Mouse (Mus musculus) limb, embryonic 10.5 days (tissue): ENCODE results near the gene Slc38a11. TPM values are rescaled to one million over a fixed set of nuclear protein-coding genes. Genes with fewer than 3 reads are reported as not detected.

Experiments
- DNase-seq: peaks from one replicate; pipeline ENCODE4 v3.0.0-alpha.2; 2017; ENCODE audit warnings: low spot score
- H3K27ac ChIP-seq: fragments of 300-500 bp; sonication (generic); 2 replicates; pipeline ENCODE4 v1.5.1; 2016; ENCODE audit warnings: mild to moderate bottlenecking
- H3K27me3 ChIP-seq: fragments of 300-500 bp; sonication (generic); 2 replicates; pipeline ENCODE4 v1.6.1; 2016; ENCODE audit warnings: low read depth, mild to moderate bottlenecking; ENCODE audit not compliant: poor library complexity, severe bottlenecking
- H3K36me3 ChIP-seq: fragments of 300-500 bp; sonication (generic); 2 replicates; pipeline ENCODE4 v1.6.1; 2016; ENCODE audit warnings: mild to moderate bottlenecking, moderate library complexity
- H3K4me1 ChIP-seq: fragments of 300-500 bp; sonication (generic); 2 replicates; pipeline ENCODE4 v1.6.1; 2016
- H3K4me3 ChIP-seq: fragments of 300-500 bp; sonication (generic); 2 replicates; pipeline ENCODE4 v1.5.1; 2016; ENCODE audit warnings: mild to moderate bottlenecking, moderate library complexity
- H3K9me3 ChIP-seq: fragments of 300-500 bp; sonication (generic); replicated peaks from 2 replicates; pipeline ENCODE4 v1.6.1; 2016; ENCODE audit warnings: mild to moderate bottlenecking
- WGBS: fragments of 180-500 bp; shearing (Covaris S2); methylation state at CpG from one replicate; pipeline ENCODE4 v1.1.7; 2016; 5-methylcytosine and 5-hydroxymethylcytosine counted together
- polyA plus RNA-seq: library from polyadenylated mRNA; unstranded; fragments of >200 nt; fragmentation: Nextera tagmentation; extraction: Ambion mirVana; gene quantifications from 2 replicates; pipeline ENCODE4 v1.2.1, GENCODE M21; 2016

Gene Slc38a11
- polyA plus RNA-seq = not detected in 2 replicates

DNA sequence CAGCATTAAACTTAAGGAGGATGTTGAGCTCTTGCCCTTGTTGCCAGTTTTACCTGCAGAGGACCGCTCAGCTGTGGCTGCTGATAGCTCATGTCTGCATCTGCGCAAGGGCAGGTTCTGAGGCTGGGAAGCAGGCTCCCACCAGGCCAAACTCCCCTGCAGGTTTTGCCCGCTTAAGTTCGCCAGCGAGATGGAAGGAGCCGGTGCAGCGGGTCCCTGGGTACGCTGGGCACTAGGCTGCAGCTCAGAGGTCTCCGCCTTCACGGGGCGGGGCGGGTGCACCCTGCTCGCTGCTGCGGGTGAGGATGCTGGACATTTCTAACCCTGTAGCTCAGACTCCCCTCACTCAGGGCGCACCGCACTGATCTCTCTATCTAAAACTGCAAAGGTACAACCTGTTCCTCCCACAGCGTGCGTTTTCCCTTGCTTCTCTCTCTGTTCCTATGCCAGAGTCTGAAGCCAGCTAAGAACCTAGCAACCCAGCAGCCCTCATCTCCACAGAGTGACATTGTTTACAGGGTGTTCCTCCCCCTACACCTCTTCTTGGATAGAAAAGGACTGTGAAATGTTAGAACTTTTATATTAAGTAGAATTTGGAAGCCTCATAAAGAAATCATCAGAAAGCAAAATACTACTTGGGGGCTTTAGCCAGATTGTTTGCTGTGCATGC, at the start of gene Slc38a11:
Slc38a11 (minus strand) TSS at position 207 of the 670 bp plus-strand sequence.
- 4% methylated on average over 18 of the region's 18 CpGs for WGBS
- no peaks in the 10 kb centered on the region for H3K36me3 ChIP-seq
- H3K9me3 ChIP-seq = no peaks in the 10 kb centered on the region
- peaks cover 11% of the 10 kb centered on the region for H3K27me3 ChIP-seq
- H3K4me1 ChIP-seq = peaks cover 6% of the 10 kb centered on the region
- DNase-seq = peak; percentile 54
- no peak within 1 kb of the TSS for H3K27ac ChIP-seq
- peak within 1 kb of the TSS; percentile 44 for H3K4me3 ChIP-seq

DNA sequence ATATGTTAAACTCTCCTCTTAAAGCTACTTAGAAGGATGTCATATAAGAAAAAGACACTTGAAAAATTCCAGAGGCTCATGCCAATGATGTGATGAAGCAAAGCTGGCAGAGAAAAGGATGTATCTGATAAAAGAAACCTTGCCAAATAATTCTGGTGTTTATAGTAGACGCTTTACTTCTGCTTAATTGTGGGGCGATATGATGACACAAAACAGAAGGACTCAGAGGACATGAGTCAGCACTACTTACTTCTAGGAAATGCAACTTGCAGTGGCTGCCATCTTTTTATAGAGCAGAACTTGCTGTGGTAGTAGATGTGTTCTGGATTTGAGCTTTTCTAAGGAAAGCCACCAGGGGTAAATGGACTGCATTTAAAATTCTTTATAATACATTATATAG, 43.3 kb upstream of the Slc38a11 start:
- DNase-seq = no peak
- Histone ChIP-seq H3K4me3 (no peak overlapping the region), H3K4me1 (peaks cover 2% of the 10 kb centered on the region; the same call in 1 of the 2 replicates), H3K27ac (no peak overlapping the region), H3K9me3 (no peaks in the 10 kb centered on the region), H3K27me3 (no peaks in the 10 kb centered on the region), H3K36me3 (no peaks in the 10 kb centered on the region)
- 92% methylated on average over 2 of the region's 2 CpGs for WGBS

- Histone ChIP-seq H3K4me3 (no peak overlapping the region), H3K27me3 (no peaks in the 10 kb centered on the region), H3K36me3 (no peaks in the 10 kb centered on the region), H3K27ac (no peak overlapping the region), H3K9me3 (no peaks in the 10 kb centered on the region), H3K4me1 (peaks cover 2% of the 10 kb centered on the region; the same call in 1 of the 2 replicates)
- 83% methylated on average over 1 of the region's 1 CpGs for WGBS
- DNase-seq = no peak
Measured at GRCm38 (mm10) chr2:65405407-65405806, 41.6 kb upstream of the Slc38a11 start.

GRCm38 (mm10) chr2:65402001-65402400, 38.2 kb upstream of the Slc38a11 start:
- WGBS = 85% methylated on average over 5 of the region's 5 CpGs
- H3K36me3 ChIP-seq = no peaks in the 10 kb centered on the region
- peaks cover 2% of the 10 kb centered on the region; the same call in 1 of the 2 replicates for H3K4me1 ChIP-seq
- DNase-seq = no peak
- H3K9me3 ChIP-seq = no peaks in the 10 kb centered on the region
- no peaks in the 10 kb centered on the region for H3K27me3 ChIP-seq
- H3K4me3 ChIP-seq = no peak overlapping the region
- no peak overlapping the region for H3K27ac ChIP-seq

- Histone ChIP-seq H3K4me1 (peaks cover 2% of the 10 kb centered on the region; the same call in 1 of the 2 replicates), H3K27me3 (no peaks in the 10 kb centered on the region), H3K9me3 (no peaks in the 10 kb centered on the region), H3K4me3 (no peak overlapping the region), H3K27ac (no peak overlapping the region), H3K36me3 (no peaks in the 10 kb centered on the region)
- WGBS = 93% methylated on average over 5 of the region's 5 CpGs
- no peak for DNase-seq
Measured at GRCm38 (mm10) chr2:65399938-65400337, 36.1 kb upstream of the Slc38a11 start.

DNA sequence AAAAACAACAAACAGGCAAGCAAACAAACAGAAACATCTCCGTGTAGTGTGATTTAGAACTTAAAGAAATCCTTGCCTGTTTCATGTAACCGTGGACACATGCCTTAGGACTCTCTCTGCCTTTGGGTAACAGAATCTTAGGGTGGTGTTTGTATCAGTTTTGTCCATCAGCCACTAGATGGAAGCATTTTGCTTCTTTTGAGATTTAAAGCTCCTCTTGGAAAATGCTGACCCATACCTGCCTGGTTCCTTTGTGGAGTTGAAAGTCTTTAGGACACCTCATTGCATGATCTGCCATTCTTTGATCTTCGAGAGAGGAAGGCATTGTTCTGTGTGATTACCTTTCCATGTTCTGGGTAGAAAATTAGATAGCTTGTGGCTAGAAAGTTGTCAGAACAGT, 32.3 kb upstream of the Slc38a11 start:
- Histone ChIP-seq H3K36me3 (no peaks in the 10 kb centered on the region), H3K4me3 (no peak overlapping the region), H3K4me1 (no peaks in the 10 kb centered on the region), H3K9me3 (no peaks in the 10 kb centered on the region), H3K27me3 (no peaks in the 10 kb centered on the region), H3K27ac (no peak overlapping the region)
- WGBS = 26% methylated on average over 3 of the region's 3 CpGs
- no peak for DNase-seq

GRCm38 (mm10) chr2:65393061-65393460, 29.2 kb upstream of the Slc38a11 start:
- H3K9me3 ChIP-seq = no peaks in the 10 kb centered on the region
- H3K27ac ChIP-seq = no peak overlapping the region
- H3K4me1 ChIP-seq = no peaks in the 10 kb centered on the region
- no peaks in the 10 kb centered on the region for H3K36me3 ChIP-seq
- WGBS = 80% methylated on average over 4 of the region's 4 CpGs
- no peak for DNase-seq
- no peak overlapping the region for H3K4me3 ChIP-seq
- H3K27me3 ChIP-seq = no peaks in the 10 kb centered on the region

DNA sequence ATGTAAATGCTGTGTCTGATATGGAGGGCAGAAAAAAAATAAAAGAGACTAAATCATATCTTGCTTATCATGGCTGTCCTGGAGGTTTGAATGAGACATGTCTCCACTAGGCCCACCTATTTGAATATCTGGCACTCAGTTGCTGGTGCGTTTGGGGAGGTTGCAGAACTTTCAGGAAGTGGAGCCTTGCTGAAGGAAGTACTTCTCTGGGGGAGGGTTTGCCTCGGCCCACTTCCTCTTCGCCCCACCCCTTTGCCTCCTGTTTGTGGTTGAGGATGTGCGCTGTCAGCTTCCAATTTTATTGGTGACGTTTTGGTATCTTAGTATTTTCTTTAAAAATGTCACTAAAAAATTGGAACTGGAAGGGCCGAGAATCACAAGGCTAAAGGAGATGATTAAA, 27.5 kb upstream of the Slc38a11 start:
- Histone ChIP-seq H3K36me3 (no peaks in the 10 kb centered on the region), H3K4me3 (no peak overlapping the region), H3K27ac (no peak overlapping the region), H3K27me3 (no peaks in the 10 kb centered on the region), H3K4me1 (no peaks in the 10 kb centered on the region), H3K9me3 (no peaks in the 10 kb centered on the region)
- whole genome bisulfite sequencing = 92% methylated on average over 6 of the region's 6 CpGs
- no peak for DNase-seq

DNA sequence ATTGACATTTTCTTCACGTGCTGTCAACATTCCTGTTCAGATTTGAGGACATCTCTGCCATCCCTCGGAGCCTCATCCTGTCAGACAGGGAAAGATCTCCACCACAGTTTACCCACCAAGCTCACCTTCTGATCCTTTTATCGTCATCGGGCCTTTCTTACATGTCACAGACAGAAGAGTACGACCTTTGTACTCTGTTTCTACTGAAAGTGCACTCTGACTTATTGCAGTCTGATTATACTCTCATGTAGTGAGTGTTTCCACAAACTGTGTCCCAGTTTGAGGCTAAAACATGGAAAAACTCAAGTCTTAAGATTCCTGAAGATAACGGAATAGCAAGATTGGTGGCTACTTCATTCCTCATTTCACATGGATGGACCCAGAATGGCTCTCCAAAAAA, 21.0 kb upstream of the Slc38a11 start:
- Histone ChIP-seq H3K36me3 (no peaks in the 10 kb centered on the region), H3K27me3 (no peaks in the 10 kb centered on the region), H3K4me3 (no peak overlapping the region), H3K9me3 (no peaks in the 10 kb centered on the region), H3K27ac (no peak overlapping the region), H3K4me1 (peaks cover 12% of the 10 kb centered on the region)
- 89% methylated on average over 6 of the region's 6 CpGs for WGBS
- no peak for DNase-seq

- Histone ChIP-seq H3K9me3 (no peaks in the 10 kb centered on the region), H3K4me1 (peaks cover 19% of the 10 kb centered on the region), H3K27me3 (no peaks in the 10 kb centered on the region), H3K27ac (no peak overlapping the region), H3K36me3 (no peaks in the 10 kb centered on the region), H3K4me3 (no peak overlapping the region)
- 11% methylated on average over 4 of the region's 4 CpGs for WGBS
- peak; percentile 37 for DNase-seq
Measured at GRCm38 (mm10) chr2:65382485-65382884, 18.7 kb upstream of the Slc38a11 start.

DNA sequence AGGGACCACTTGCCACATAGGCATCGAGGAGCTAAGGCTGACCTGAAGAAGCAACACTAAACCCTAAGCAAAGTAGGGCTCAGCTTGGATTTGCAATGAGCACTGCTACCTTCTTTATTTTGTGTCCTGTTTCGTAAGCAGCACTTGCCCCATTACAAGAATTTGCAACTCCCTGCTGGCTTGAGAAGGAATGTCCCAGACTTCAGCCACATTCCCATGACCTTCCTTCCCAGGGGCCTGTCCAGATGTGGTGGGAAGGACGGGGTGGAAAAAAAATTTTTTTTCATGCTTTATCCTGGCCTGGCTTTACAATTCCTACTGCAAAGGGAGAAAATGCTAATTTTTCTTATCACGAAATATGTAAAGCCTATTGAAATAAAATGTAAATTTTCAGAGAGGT, 14.6 kb upstream of the Slc38a11 start:
- Histone ChIP-seq H3K4me1 (peaks cover 19% of the 10 kb centered on the region), H3K36me3 (no peaks in the 10 kb centered on the region), H3K4me3 (no peak overlapping the region), H3K9me3 (no peaks in the 10 kb centered on the region), H3K27me3 (no peaks in the 10 kb centered on the region), H3K27ac (no peak overlapping the region)
- DNase-seq = no peak
- 66% methylated on average over 4 of the region's 4 CpGs for WGBS

DNA sequence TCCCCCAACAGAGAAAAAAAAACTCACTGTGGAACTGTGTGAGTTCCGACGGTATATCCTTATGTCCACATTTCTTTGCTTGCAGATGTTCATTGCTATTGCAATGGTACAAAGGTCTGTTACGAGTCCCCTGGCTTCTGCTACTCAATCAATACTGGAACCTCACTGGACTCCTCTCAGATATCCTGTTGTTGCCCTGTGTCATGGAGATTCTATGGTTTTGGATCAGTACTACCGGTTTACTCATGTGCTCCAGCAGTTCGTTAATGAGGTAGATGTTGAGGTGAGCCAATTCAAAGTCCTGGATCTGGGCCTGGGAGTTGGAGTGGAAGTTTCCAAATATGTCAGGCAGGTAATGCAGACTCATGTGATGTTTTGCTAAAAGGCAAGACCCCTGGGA, 10.6 kb upstream of the Slc38a11 start:
- H3K4me3 ChIP-seq = no peak overlapping the region
- no peaks in the 10 kb centered on the region for H3K9me3 ChIP-seq
- DNase-seq = no peak
- H3K27ac ChIP-seq = no peak overlapping the region
- H3K36me3 ChIP-seq = no peaks in the 10 kb centered on the region
- H3K27me3 ChIP-seq = no peaks in the 10 kb centered on the region
- 93% methylated on average over 5 of the region's 5 CpGs for WGBS
- peaks cover 7% of the 10 kb centered on the region for H3K4me1 ChIP-seq

DNA sequence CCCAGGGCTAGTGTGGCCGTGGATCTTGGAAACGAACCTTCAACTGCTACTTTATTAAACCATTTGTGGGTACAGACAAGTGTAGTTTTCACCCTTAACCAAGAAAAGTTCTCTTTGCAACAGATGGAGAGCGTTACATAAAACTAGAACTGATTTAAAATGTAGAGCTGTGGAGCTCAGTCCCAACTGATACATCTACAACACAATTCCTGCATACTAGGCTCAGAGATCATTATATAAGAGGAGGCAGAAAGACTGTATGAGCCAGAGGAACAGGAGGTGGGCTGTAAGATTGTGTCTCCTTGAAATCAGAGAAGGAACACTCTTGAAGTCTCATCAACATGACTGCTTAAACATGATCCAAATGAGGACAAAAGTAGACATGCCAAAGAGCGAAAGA, 9.2 kb upstream of the Slc38a11 start:
- WGBS = 91% methylated on average over 4 of the region's 4 CpGs
- H3K36me3 ChIP-seq = no peaks in the 10 kb centered on the region
- DNase-seq = no peak
- peaks cover under 1% of the 10 kb centered on the region; the same call in 1 of the 2 replicates for H3K4me1 ChIP-seq
- H3K27ac ChIP-seq = no peak overlapping the region
- no peak overlapping the region for H3K4me3 ChIP-seq
- H3K9me3 ChIP-seq = no peaks in the 10 kb centered on the region
- no peaks in the 10 kb centered on the region for H3K27me3 ChIP-seq
